ENCODE assay signal across 9 mouse cellular contexts in the genomic region with DNA sequence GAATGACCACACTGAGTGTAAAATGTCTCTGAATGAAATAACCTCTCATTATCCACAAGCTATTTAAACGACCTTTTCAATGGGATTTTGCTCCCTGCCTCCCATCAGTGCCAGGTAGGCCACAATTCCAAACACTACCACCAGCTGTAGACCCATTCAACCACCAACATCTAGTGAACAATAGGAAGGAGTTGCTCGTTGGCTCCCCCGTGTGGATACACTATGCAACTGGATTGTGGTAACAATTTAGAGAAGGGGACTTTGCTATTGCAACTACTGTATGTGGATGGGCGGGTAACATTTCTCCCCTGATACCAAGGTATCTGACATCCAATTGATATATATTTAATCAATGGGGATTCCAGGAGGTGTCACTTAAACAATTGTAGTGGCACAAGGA. TPM values are rescaled to one million over a fixed set of nuclear protein-coding genes. Genes with fewer than 3 reads are reported as not detected.
DNase-seq lines count a peak whose midpoint lies in the region; ATAC-seq and TF ChIP-seq lines count a peak whose summit lies in the region.
"Had no signal": no experiment of that assay in that cellular context is flagged by ENCODE, and none has a peak within 500 bp of the region (broad histone marks: within the 10 kb centered on the region; RNA-seq: fewer than 3 reads in every experiment).

No protein-coding gene starts in this region.

- no peak overlapping the region for H3K9ac ChIP-seq in liver, embryonic 14.5 days (replicated peaks)

- peak; percentile 5 to 9 for DNase-seq in monocyte, adult 2 months (ENCODE audit: low read depth in 1 of 2, low spot score in 2 of 2)
- peak; percentile 50 to 53 for DNase-seq in cerebellum, postnatal 36 days
- DNase-seq in induced T-regulatory cell, adult 2 months (ENCODE audit: low read depth): peak; percentile 78
- no peak for DNase-seq in liver, embryonic 14.5 days (ENCODE audit: low read depth in 3 of 3, low spot score in 3 of 3)
- peak; percentile 48 to 66 for DNase-seq in right cerebral cortex, postnatal 10 days (ENCODE audit: low spot score in 2 of 2)

- TF ChIP-seq CTCF in liver, embryonic 14.5 days (IDR thresholded peaks at IDR 0.05; ENCODE audit: low read depth): peak; percentile 75

- H3K9me3 ChIP-seq in liver, embryonic 14.5 days (ENCODE audit: control insufficient read depth, low read length): no peaks in the 10 kb centered on the region

- no peak overlapping the region for H3K4me2 ChIP-seq in liver, embryonic 14.5 days (ENCODE audit: low read depth)

- TF ChIP-seq EP300 in liver, embryonic 14.5 days (IDR thresholded peaks at IDR 0.05; ENCODE audit: low read depth): no peak

- H3K4me1 ChIP-seq in liver, embryonic 14.5 days (replicated peaks; ENCODE audit: control insufficient read depth in 2 of 2, insufficient read depth in 2 of 2, low read length in 1 of 2): no peaks in the 10 kb centered on the region

- H3K4me3 ChIP-seq in liver, embryonic 14.5 days (ENCODE audit: insufficient read depth in 1 of 2, low read depth in 2 of 2, low read length in 2 of 2): no peak overlapping the region
- H3K4me3 ChIP-seq: myocyte had no signal

- 11% methylated on average over 4 of the region's 4 CpGs for WGBS in liver, embryonic 14.5 days (ENCODE audit: insufficient replicate concordance)

- no peaks in the 10 kb centered on the region for H3K36me3 ChIP-seq in liver, embryonic 14.5 days (replicated peaks; ENCODE audit: control insufficient read depth, insufficient read depth, low read depth)

- no peak overlapping the region for H3K27ac ChIP-seq in liver, embryonic 14.5 days

- ATAC-seq in monocyte, adult 5-6 weeks (replicated peaks; ENCODE audit: insufficient number of reproducible peaks, low FRiP score, low TSS enrichment, poor library complexity, severe bottlenecking): no peak
- ATAC-seq in activated CD4-positive, CD25-positive, alpha-beta regulatory T cell, adult 4 months: peak; percentile 82
- ATAC-seq in liver, embryonic 14.5 days (ENCODE audit: insufficient read depth): no peak
- ATAC-seq in erythroid progenitor cell, adult 5-6 weeks (replicated peaks; ENCODE audit: low FRiP score, poor library complexity, severe bottlenecking): no peak

- no peaks in the 10 kb centered on the region for H3K27me3 ChIP-seq in liver, embryonic 14.5 days (ENCODE audit: control insufficient read depth, insufficient read depth, low read length)

RNA-seq across cellular contexts. Expression of a gene that starts 31.2 kb away (rescaled TPM):
- total RNA-seq in monocyte, adult 5-6 weeks (2017): not detected in 3 replicates
- polyA plus RNA-seq in activated CD4-positive, CD25-positive, alpha-beta regulatory T cell, adult 4 months (2017; shearing (Covaris generic)): not detected
- not detected in 2 replicates for polyA plus RNA-seq in liver, embryonic 14.5 days (2012; rRNA removed)
- polyA plus RNA-seq in liver, embryonic 14.5 days (2014; fragmentation: Nextera tagmentation; extraction: Ambion mirVana): 0.10 TPM in 1 of 2 replicates, not detected in the other
- total RNA-seq in erythroid progenitor cell, adult 5-6 weeks (2015; ENCODE audit: low replicate concordance): not detected in 2 replicates
- total RNA-seq in erythroid progenitor cell, adult 5-6 weeks (2017; ENCODE audit: low replicate concordance): not detected in 2 replicates
- polyA plus RNA-seq: myocyte had no signal

RNA-seq across cellular contexts. Expression of a gene that starts 47.4 kb away (rescaled TPM):
- total RNA-seq in monocyte, adult 5-6 weeks (2017): 0.57 to 2.5 TPM (median 0.64 TPM) in 3 replicates
- polyA plus RNA-seq in activated CD4-positive, CD25-positive, alpha-beta regulatory T cell, adult 4 months (2017; shearing (Covaris generic)): 10 to 100 TPM in 1 of 2 experiments, 1 to 10 TPM in 1; 6.7 to 10.9 TPM
- 0.15 and 0.26 TPM in 2 replicates for polyA plus RNA-seq in liver, embryonic 14.5 days (2012; rRNA removed)
- polyA plus RNA-seq in liver, embryonic 14.5 days (2014; fragmentation: Nextera tagmentation; extraction: Ambion mirVana): 0.14 and 0.24 TPM in 2 replicates
- total RNA-seq in erythroid progenitor cell, adult 5-6 weeks (2015; ENCODE audit: low replicate concordance): not detected in 2 replicates
- not detected in 2 replicates for total RNA-seq in erythroid progenitor cell, adult 5-6 weeks (2017; ENCODE audit: low replicate concordance)

Comparison
In these comparisons a context has a peak if more than half of its experiments do, and no peak if none do; other contexts are left out.
1. DNase-seq: peak in monocyte, adult 2 months (2 of 2), cerebellum, postnatal 36 days (2 of 2), induced T-regulatory cell, adult 2 months (single experiment) and right cerebral cortex, postnatal 10 days (2 of 2); none in liver, embryonic 14.5 days (0 of 3).